Mouse (Mus musculus) CH12.LX (cell line): ENCODE data around the gene Flad1. TPM values are rescaled to one million over a fixed set of nuclear protein-coding genes. Genes with fewer than 3 reads are reported as not detected.
A peak's percentile ranks its signal among the peaks of the same experiment; 100 is the strongest.

Experiments used
- DNase-seq: peaks from one replicate; pipeline ENCODE4 v3.0.0-alpha.2; 2013; ENCODE audit errors: extremely low read depth
- H3K27ac ChIP-seq: 2 replicates; pipeline ENCODE4 v1.5.1; 2012; ENCODE audit warnings: low read depth, mild to moderate bottlenecking, control low read depth, moderate library complexity; ENCODE audit not compliant: insufficient read depth
- H3K27me3 ChIP-seq: replicated peaks from 2 replicates; pipeline ENCODE3; 2012; ENCODE audit warnings: inconsistent platforms
- H3K36me3 ChIP-seq, 2 experiments: replicated peaks in 1 of 2; 2 replicates each; pipeline versions ENCODE3 to v1.6.1; 2012; ENCODE audit warnings: inconsistent platforms in 1 of 2, low read length in 1 of 2, mild to moderate bottlenecking in 1 of 2, mixed read lengths in 1 of 2, moderate library complexity in 1 of 2; ENCODE audit not compliant: control insufficient read depth in 1 of 2, insufficient read depth in 1 of 2
- H3K4me1 ChIP-seq, 2 experiments: 2 replicates each; pipeline ENCODE4 v1.6.1; 2012; ENCODE audit warnings: inconsistent platforms in 1 of 2, moderate library complexity in 1 of 2; ENCODE audit not compliant: insufficient read depth in 2 of 2, control insufficient read depth in 1 of 2
- H3K4me2 ChIP-seq: 2 replicates; pipeline ENCODE4 v1.6.1; 2012; ENCODE audit warnings: low read depth, mild to moderate bottlenecking, control low read depth; ENCODE audit not compliant: poor library complexity, insufficient read depth, severe bottlenecking
- H3K4me3 ChIP-seq, 3 experiments: fragments of 150-350 bp in 1 of 3; sonication (generic) in 1 of 3; replicated peaks in 1 of 3; 2 replicates each; pipeline versions ENCODE3 to v1.5.1; 2011 to 2012; ENCODE audit warnings: low read depth in 2 of 3, low read length in 2 of 3, mild to moderate bottlenecking in 2 of 3, moderate library complexity in 2 of 3, control low read depth in 1 of 3, improper control_type of control experiment in 1 of 3, inconsistent platforms in 1 of 3, mixed read lengths in 1 of 3; ENCODE audit not compliant: poor library complexity in 1 of 3
- H3K79me2 ChIP-seq: replicated peaks from 2 replicates; pipeline ENCODE4 v1.6.1; 2012; ENCODE audit warnings: mild to moderate bottlenecking, moderate library complexity; ENCODE audit not compliant: control insufficient read depth, poor library complexity, insufficient read depth, severe bottlenecking; ENCODE audit errors: extremely low read depth
- H3K9ac ChIP-seq: 2 replicates; pipeline ENCODE4 v1.6.1; 2012; ENCODE audit warnings: low read depth, mild to moderate bottlenecking, control low read depth, moderate library complexity; ENCODE audit not compliant: insufficient read depth
- H3K9me3 ChIP-seq: replicated peaks from 2 replicates; pipeline ENCODE3; 2012; ENCODE audit warnings: low read length, inconsistent platforms, mixed read lengths
- E2F4 ChIP-seq: IDR thresholded peaks from 2 replicates; pipeline ENCODE4 v1.6.1; 2011; ENCODE audit warnings: low read depth, low read length, improper control_type of control experiment; ENCODE audit not compliant: insufficient replicate concordance
- ELF1 ChIP-seq: IDR thresholded peaks from 2 replicates; pipeline ENCODE4 v1.6.1; 2014; ENCODE audit warnings: low read depth, mild to moderate bottlenecking, inconsistent platforms, low read length, improper control_type of control experiment
- JUN ChIP-seq: IDR thresholded peaks from 2 replicates; pipeline ENCODE4 v1.6.1; 2011; ENCODE audit warnings: low read depth, mild to moderate bottlenecking, low read length, improper control_type of control experiment, moderate library complexity; ENCODE audit not compliant: insufficient read depth
- JUND ChIP-seq: conservative IDR thresholded peaks from 2 replicates; pipeline ENCODE4 v1.6.1; 2011; ENCODE audit warnings: low read depth, low read length, improper control_type of control experiment
- KAT2A ChIP-seq: IDR thresholded peaks from 2 replicates; pipeline ENCODE4 v1.6.1; 2012; ENCODE audit warnings: low read length, improper control_type of control experiment, inconsistent platforms; ENCODE audit not compliant: insufficient replicate concordance
- NELFE ChIP-seq: IDR thresholded peaks from 2 replicates; pipeline ENCODE4 v1.6.1; 2011; ENCODE audit warnings: low read depth, low read length, improper control_type of control experiment
- PAX5 ChIP-seq: IDR thresholded peaks from 2 replicates; pipeline ENCODE4 v1.6.1; 2012; ENCODE audit warnings: low read length, inconsistent platforms, mixed read lengths
- UBTF ChIP-seq: IDR thresholded peaks from 2 replicates; pipeline ENCODE4 v1.6.1; 2012; ENCODE audit warnings: low read depth, mild to moderate bottlenecking, inconsistent platforms, low read length, improper control_type of control experiment, moderate library complexity
- USF1 ChIP-seq: IDR thresholded peaks from 2 replicates; pipeline ENCODE4 v1.6.1; 2014; ENCODE audit warnings: low read depth, mild to moderate bottlenecking, inconsistent platforms, low read length, improper control_type of control experiment
- ZMIZ1 ChIP-seq: IDR thresholded peaks from 2 replicates; pipeline ENCODE4 v1.6.1; 2012; ENCODE audit warnings: low read depth, mild to moderate bottlenecking, inconsistent platforms, low read length, improper control_type of control experiment
- dilution Hi-C: fragments of 300-500 bp; cut with MboI; formaldehyde crosslinking; loops from 2 replicates; pipeline ENCODE4 v1.14.3; 2020; ENCODE audit warnings: low sequenced_read_pairs; ENCODE audit not compliant: extremely low pct_unique_long_range_greater_than_20kb, extremely low pct_ligation_motif_present
- in situ Hi-C: fragments of 300-500 bp; cut with MboI; formaldehyde crosslinking; loops from 3 replicates; pipeline ENCODE4 v1.14.3; 2019; ENCODE audit warnings: low sequenced_read_pairs, low pct_ligation_motif_present, low pct_unique_long_range_greater_than_20kb, mixed read lengths
- polyA plus RNA-seq: library from polyadenylated mRNA; unstranded; fragments of >175 nt; gene quantifications from 2 replicates; pipeline ENCODE4 v1.2.1, GENCODE M21; 2012; ENCODE audit warnings: low read depth; ENCODE audit not compliant: insufficient read length
- total RNA-seq, 2 experiments: library from RNA; depleted of rRNA; stranded (reverse); fragments of 300-350 nt in 1 of 2; fragments of >200 nt in 1 of 2; gene quantifications; 2 replicates each; pipeline ENCODE4 v1.2.3; 2012 to 2014

The Flad1 gene
- total and polyA plus RNA-seq, 3 experiments, result 26.0 to 31.1 (median 26.9) TPM

- H3K27ac ChIP-seq, result no peak overlapping the region
- dilution Hi-C loops (no loop called here), in situ Hi-C loops (no loop called here)
- H3K4me2 ChIP-seq, result no peak overlapping the region
- H3K79me2 ChIP-seq, result no peaks in the 10 kb centered on the region
- H3K27me3 ChIP-seq, result no peaks in the 10 kb centered on the region
- H3K9ac ChIP-seq, result no peak overlapping the region
- H3K4me1 ChIP-seq, result peaks cover 10 to 43% of the 10 kb centered on the region in 2 experiments; a peak in 2 of 4 replicates
- no peak for TF ChIP-seq JUND
- TF ChIP-seq PAX5, result no peak
- no peak for TF ChIP-seq JUN
- no peak for TF ChIP-seq E2F4
- H3K9me3 ChIP-seq, result peaks cover 3% of the 10 kb centered on the region
- no peak overlapping the region for H3K4me3 ChIP-seq
- DNase-seq, result no peak
- peaks cover 0 to 6% of the 10 kb centered on the region in 2 experiments for H3K36me3 ChIP-seq
Observed at GRCm38 (mm10) chr3:89455786-89456285, 44.2 kb upstream of the Flad1 start.

GRCm38 (mm10) chr3:89454401-89455177 lies 42.9 kb upstream of the Flad1 start, which contains the start of gene Pmvk:
Pmvk (plus strand) TSS chr3:89454541.
- Histone ChIP-seq H3K27ac (no peak within 1 kb of the TSS), H3K4me1 (peaks cover 8 to 38% of the 10 kb centered on the region in 2 experiments; a peak in 2 of 4 replicates), H3K9ac (no peak within 1 kb of the TSS), H3K4me3 (no peak within 1 kb of the TSS), H3K4me2 (no peak within 1 kb of the TSS), H3K36me3 (peaks cover 0 to 16% of the 10 kb centered on the region in 2 experiments), H3K79me2 (no peaks in the 10 kb centered on the region), H3K9me3 (no peaks in the 10 kb centered on the region), H3K27me3 (no peaks in the 10 kb centered on the region)
- TF ChIP-seq USF1, result no peak
- no peak for TF ChIP-seq NELFE
- DNase-seq, result no peak
- dilution Hi-C loops, result no loop called here
- in situ Hi-C loops, result no loop called here

GRCm38 (mm10) chr3:89451916-89452315 lies 40.2 kb upstream of the Flad1 start:
- dilution Hi-C loops, result no loop called here
- no peak for TF ChIP-seq UBTF
- no peak for TF ChIP-seq KAT2A
- TF ChIP-seq ELF1, result no peak
- no peak for TF ChIP-seq ZMIZ1
- TF ChIP-seq NELFE, result no peak
- no peak for TF ChIP-seq JUN
- TF ChIP-seq, all 38 proteins: peak for 0
- H3K79me2 ChIP-seq, result no peaks in the 10 kb centered on the region
- H3K27ac ChIP-seq, result no peak overlapping the region
- in situ Hi-C loops, result no loop called here
- no peaks in the 10 kb centered on the region for H3K27me3 ChIP-seq
- H3K4me2 ChIP-seq, result no peak overlapping the region
- no peaks in the 10 kb centered on the region for H3K9me3 ChIP-seq
- H3K9ac ChIP-seq, result no peak overlapping the region
- H3K36me3 ChIP-seq, result peaks cover 20 to 41% of the 10 kb centered on the region in 2 experiments
- no peak overlapping the region for H3K4me3 ChIP-seq
- peaks cover 13 to 36% of the 10 kb centered on the region in 2 experiments for H3K4me1 ChIP-seq
- peak; percentile 24 for DNase-seq
